Mouse (Mus musculus) liver, postnatal 0 days (tissue): ENCODE measurements at regions not wholly inside any gene's neighbourhood (a gene's known extent, or its start where the extent isn't known, plus 50 kb on each side); places are given as distances from the start of the nearest gene placed in this dataset.

Experiments
- CTCF ChIP-seq: sonication (generic); IDR thresholded peaks from 2 replicates; pipeline ENCODE4 v1.5.1; 2016; ENCODE audit warnings: antibody characterized with exemption, low read depth
- EP300 ChIP-seq: IDR thresholded peaks from 2 replicates; pipeline ENCODE4 v1.6.1; 2016; ENCODE audit warnings: antibody characterized with exemption, low read depth, mild to moderate bottlenecking

GRCm38 (mm10) chr16:95647854-95648253, 54.0 kb upstream of the Ets2 start:
- peak; percentile 88 for TF ChIP-seq CTCF
- no peak for TF ChIP-seq EP300
